Mouse (Mus musculus): ENCODE measurements around the gene Sufu. TPM values are rescaled to one million over a fixed set of nuclear protein-coding genes. Genes with fewer than 3 reads are reported as not detected.

Gene Sufu
- polyA plus RNA-seq, 1 experiment from 2014 or later = 21.4 TPM

DNA sequence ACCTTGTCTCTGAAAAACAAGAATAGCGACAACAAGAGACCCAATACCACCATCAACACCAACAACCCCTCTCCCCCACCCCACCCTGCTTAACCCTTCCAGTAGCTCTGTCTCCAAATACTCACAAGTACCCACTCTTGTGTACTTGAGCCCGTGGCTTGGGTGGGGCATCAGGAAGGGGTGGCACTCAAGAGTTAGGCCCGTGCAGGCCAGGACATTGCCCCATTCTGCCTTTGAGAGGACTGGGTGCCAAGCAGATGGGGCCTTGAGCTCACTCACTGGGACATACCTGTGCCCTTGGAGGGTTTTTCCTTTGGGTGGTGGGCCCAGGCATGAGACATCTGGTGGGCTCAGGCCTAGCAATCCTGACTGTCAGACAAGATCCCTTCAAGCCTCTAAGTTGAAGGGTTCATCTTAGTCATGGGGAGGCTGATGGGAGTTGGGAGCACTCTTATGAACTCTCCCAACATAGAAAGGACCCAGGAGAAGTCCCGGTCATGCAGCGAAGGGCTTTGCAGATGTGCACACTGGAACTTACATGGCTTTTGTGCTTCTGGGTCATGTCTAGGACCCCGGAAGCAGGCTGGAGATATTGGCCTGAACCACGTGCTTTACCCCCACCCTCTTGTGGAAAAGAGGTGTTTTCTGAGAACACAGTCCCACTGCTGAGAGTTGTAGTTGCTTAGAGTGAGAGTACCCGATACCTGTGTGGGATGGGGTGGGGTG, 109.1 kb downstream of the Sufu start:
- no peaks in the 10 kb centered on the region for H3K9me3 ChIP-seq
- peaks cover 61% of the 10 kb centered on the region for H3K4me1 ChIP-seq (replicated peaks)
- WGBS = 83% methylated on average over 8 of the region's 8 CpGs
- H3K9ac ChIP-seq = 0 out of 2 replicates have a peak overlapping the region, but pooled peaks have one; percentile 29
- no peaks in the 10 kb centered on the region for H3K27me3 ChIP-seq (replicated peaks)
- H3K27ac ChIP-seq = no peak overlapping the region
- no peaks in the 10 kb centered on the region for H3K36me3 ChIP-seq
- no peak for ATAC-seq
- peak overlapping the region; percentile 87 for H3K4me2 ChIP-seq (replicated peaks)
- no peak overlapping the region for H3K4me3 ChIP-seq (replicated peaks)

DNA sequence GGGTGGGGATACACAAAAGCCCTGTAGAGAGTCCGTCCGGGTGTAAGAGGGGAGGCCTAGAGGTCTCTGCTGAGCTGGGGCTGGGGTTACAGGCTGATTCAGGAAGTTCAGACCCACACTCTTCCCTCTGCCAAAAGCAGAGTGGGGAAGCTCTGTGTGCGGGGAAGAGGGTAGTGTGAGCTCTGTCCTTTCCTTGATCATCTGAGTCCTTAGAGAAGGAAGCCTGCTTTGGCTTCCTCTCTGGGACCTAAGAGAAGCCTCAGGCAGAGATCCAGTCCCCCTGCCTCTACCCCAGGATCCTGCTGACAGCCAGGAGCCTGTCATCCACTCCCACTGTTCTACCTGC, 109.6 kb downstream of the Sufu start:
- Histone ChIP-seq H3K36me3 (no peaks in the 10 kb centered on the region), H3K4me3 (replicated peaks) (no peak overlapping the region), H3K27ac (no peak overlapping the region), H3K27me3 (replicated peaks) (no peaks in the 10 kb centered on the region), H3K9ac (no peak overlapping the region), H3K4me1 (replicated peaks) (peaks cover 61% of the 10 kb centered on the region), H3K9me3 (no peaks in the 10 kb centered on the region), H3K4me2 (replicated peaks) (peak overlapping the region; percentile 87; the same call in 1 of the 2 replicates)
- no peak for ATAC-seq
- 53% methylated on average over 3 of the region's 3 CpGs for WGBS

DNA sequence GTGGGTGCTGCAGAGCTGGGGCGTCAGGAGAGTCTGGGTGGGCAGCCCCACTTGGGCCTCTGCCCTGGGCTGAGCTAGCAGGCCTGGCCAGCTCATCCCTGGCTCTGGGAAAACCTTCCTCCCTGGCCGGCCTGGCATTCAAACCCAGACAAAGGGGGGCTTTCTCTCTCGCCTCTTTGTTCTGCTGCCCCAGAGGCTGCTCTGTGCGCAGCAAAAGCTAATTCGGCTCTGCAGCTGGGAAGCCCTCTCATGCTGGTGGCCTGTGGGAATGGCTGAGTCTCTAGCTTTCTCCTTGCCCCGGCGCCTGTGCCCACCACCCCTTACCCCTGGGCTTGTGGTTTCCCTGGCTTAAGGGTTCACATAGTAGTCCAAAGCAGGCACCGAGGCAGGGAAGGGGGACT, 110.5 kb downstream of the Sufu start:
- H3K4me3 ChIP-seq (replicated peaks) = no peak overlapping the region
- 0 out of 2 replicates have a peak overlapping the region, but pooled peaks have one; percentile 1 for H3K27ac ChIP-seq
- no peak for ATAC-seq
- WGBS = 75% methylated on average over 8 of the region's 8 CpGs
- H3K9ac ChIP-seq = peak overlapping the region; percentile 26
- H3K4me1 ChIP-seq (replicated peaks) = peaks cover 61% of the 10 kb centered on the region
- peak overlapping the region; percentile 87; the same call in 1 of the 2 replicates for H3K4me2 ChIP-seq (replicated peaks)
- H3K27me3 ChIP-seq (replicated peaks) = no peaks in the 10 kb centered on the region
- no peaks in the 10 kb centered on the region for H3K9me3 ChIP-seq
- no peaks in the 10 kb centered on the region for H3K36me3 ChIP-seq

DNA sequence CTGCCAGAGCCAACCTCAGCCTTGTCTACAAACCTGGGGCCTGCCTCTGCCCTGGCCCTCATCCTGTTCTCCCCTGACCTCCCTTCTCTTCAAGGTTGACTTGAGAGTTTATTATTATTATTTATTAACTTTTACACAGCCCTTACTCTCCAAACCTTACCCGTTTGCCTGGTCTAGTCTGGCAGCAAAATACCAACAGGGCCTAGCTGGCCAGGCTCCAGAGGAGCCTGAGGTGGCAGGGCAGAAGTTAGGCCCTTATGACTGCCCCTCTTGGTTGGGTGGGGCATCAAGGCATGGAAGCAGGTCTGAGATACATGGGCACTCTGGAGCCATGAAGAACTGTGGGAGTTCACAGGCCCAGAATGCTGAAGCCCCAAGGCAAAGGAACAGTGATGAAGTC, 111.1 kb downstream of the Sufu start:
- WGBS = 45% methylated on average over 1 of the region's 1 CpGs
- Histone ChIP-seq H3K4me2 (replicated peaks) (peak overlapping the region; percentile 10; the same call in 1 of the 2 replicates), H3K4me3 (replicated peaks) (no peak overlapping the region), H3K27me3 (replicated peaks) (no peaks in the 10 kb centered on the region), H3K9ac (no peak overlapping the region), H3K27ac (0 out of 2 replicates have a peak overlapping the region, but pooled peaks have one; percentile 1), H3K4me1 (replicated peaks) (peaks cover 61% of the 10 kb centered on the region), H3K36me3 (peaks cover 6% of the 10 kb centered on the region), H3K9me3 (no peaks in the 10 kb centered on the region)
- no peak for ATAC-seq

DNA sequence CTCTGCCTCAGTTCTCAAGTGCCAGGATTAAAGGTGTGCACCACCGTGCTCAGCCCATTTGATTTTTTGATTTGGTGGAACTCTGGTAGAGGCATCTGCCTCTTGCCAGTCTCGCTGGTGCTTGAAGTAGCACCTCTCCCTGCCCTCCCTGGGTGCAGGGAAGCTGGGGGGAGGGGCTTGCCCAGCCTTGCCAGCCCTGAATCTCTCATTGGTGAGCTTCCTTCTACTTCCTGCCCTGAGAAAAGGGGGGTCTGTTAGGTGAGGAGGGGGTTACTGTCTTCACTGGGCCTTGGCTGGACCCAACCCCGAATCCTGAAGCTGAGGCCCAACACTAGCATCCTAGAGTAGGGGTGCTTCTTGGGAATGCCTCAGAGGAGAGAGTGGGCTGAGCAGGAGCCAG, 112.0 kb downstream of the Sufu start:
- no peak for ATAC-seq
- Histone ChIP-seq H3K4me2 (replicated peaks) (0 out of 2 replicates have a peak overlapping the region, but pooled peaks have one; percentile 4), H3K4me3 (replicated peaks) (no peak overlapping the region), H3K9ac (no peak overlapping the region), H3K27me3 (replicated peaks) (no peaks in the 10 kb centered on the region), H3K9me3 (no peaks in the 10 kb centered on the region), H3K36me3 (peaks cover 13% of the 10 kb centered on the region), H3K27ac (peak overlapping the region; percentile 42), H3K4me1 (replicated peaks) (peaks cover 61% of the 10 kb centered on the region)
- WGBS = 45% methylated on average over 3 of the region's 3 CpGs

DNA sequence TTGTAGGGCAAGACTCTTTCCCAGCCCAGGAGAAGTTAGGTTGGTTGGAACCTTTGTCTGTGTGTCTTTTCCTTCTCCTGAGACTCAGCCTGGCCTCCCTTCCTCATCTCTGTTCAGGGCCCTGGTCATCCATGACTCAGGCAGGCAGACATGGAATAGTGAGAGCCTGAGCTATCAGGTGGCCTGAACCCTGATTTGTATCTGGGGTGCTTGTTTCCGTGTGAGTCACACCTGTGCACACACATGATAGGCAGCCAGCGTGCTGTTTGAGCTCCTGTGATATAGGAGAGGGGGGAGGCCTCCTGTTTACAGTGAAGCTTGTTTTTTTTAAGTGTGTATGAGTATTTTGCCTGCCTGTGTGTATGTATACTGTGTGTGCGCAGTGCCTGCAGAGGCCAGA, 112.5 kb downstream of the Sufu start:
- ATAC-seq = peak; percentile 43
- Histone ChIP-seq H3K9ac (no peak overlapping the region), H3K36me3 (peaks cover 17% of the 10 kb centered on the region), H3K9me3 (no peaks in the 10 kb centered on the region), H3K4me3 (replicated peaks) (no peak overlapping the region), H3K4me1 (replicated peaks) (peaks cover 61% of the 10 kb centered on the region), H3K4me2 (replicated peaks) (0 out of 2 replicates have a peak overlapping the region, but pooled peaks have one; percentile 4), H3K27me3 (replicated peaks) (no peaks in the 10 kb centered on the region), H3K27ac (peak overlapping the region; percentile 42)
- 65% methylated on average over 3 of the region's 3 CpGs for whole genome bisulfite sequencing

DNA sequence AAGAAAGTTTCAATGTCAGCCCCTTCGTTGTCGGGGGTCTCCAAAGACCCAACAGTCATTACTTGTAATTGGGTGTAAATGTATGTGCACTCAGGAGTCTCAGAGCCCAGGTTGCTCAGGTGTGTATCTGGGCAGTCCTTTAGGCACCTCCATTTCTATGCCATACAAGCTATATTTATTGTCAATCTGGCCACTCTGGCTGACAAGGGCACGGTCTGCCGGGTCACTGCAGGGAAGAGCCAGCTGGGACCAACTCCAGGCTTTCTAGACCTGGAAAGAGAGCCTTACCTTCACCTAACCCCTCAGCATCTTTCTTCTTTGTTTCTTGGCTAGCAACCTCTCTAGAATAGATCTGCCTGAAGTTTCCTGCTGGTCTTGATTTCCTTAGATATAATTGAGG, 113.0 kb downstream of the Sufu start:
- Histone ChIP-seq H3K36me3 (peaks cover 22% of the 10 kb centered on the region), H3K9me3 (no peaks in the 10 kb centered on the region), H3K27ac (peak overlapping the region; percentile 42), H3K4me1 (replicated peaks) (peaks cover 56% of the 10 kb centered on the region), H3K4me3 (replicated peaks) (no peak overlapping the region), H3K9ac (no peak overlapping the region), H3K4me2 (replicated peaks) (no peak overlapping the region), H3K27me3 (replicated peaks) (no peaks in the 10 kb centered on the region)
- WGBS = 78% methylated on average over 4 of the region's 4 CpGs
- no peak for ATAC-seq

DNA sequence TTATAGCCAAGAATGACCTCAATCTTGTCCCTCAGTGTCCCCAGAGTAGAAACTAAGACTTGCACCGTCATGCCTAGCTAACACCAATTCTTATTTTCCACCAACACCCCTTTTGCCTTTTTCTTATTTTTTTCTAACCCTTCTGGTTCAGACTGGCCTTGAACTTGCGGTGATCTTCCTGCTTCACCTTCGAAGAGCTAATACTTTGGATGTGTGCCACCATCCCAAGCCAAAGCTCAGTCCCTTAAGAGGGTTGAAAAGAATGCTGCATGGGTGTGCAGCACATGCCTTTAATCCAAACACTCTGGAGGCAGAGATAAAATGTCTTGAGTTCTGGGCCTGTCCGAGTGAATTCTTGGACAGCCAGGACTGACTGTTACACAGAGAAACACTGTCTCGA, 113.7 kb downstream of the Sufu start:
- Histone ChIP-seq H3K27me3 (replicated peaks) (no peaks in the 10 kb centered on the region), H3K4me2 (replicated peaks) (no peak overlapping the region), H3K9ac (no peak overlapping the region), H3K36me3 (peaks cover 28% of the 10 kb centered on the region), H3K4me1 (replicated peaks) (peaks cover 49% of the 10 kb centered on the region), H3K9me3 (no peaks in the 10 kb centered on the region), H3K4me3 (replicated peaks) (no peak overlapping the region), H3K27ac (peak overlapping the region; percentile 23; the same call in 1 of the 2 replicates)
- WGBS = 58% methylated on average over 5 of the region's 5 CpGs
- no peak for ATAC-seq

DNA sequence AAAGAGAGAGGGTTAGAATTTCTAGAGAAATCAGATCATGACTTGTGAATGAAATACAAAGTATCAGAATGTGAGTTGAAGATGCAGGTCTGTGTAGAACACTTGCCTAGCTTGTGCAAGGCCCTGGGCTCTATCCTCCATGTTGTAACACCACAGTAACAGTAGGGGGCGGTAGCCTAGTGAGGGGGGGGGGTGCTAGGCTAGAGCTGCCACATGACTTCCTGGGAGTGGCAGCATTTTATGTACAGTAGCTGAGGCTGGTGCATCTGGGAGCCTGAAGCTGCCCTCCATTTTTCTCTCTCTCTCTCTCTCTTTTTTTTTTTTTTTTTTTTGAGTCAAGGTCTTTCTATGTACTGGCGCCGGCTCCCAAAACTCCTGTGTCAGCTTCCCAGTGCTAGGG, 114.1 kb downstream of the Sufu start:
- H3K27me3 ChIP-seq (replicated peaks) = no peaks in the 10 kb centered on the region
- WGBS = 56% methylated on average over 3 of the region's 3 CpGs
- peaks cover 46% of the 10 kb centered on the region for H3K4me1 ChIP-seq (replicated peaks)
- H3K9ac ChIP-seq = no peak overlapping the region
- peaks cover 30% of the 10 kb centered on the region for H3K36me3 ChIP-seq
- no peak overlapping the region for H3K4me3 ChIP-seq (replicated peaks)
- no peak overlapping the region for H3K4me2 ChIP-seq (replicated peaks)
- ATAC-seq = 0 out of 2 replicates have a peak, but pooled peaks have one; percentile 27
- no peaks in the 10 kb centered on the region for H3K9me3 ChIP-seq
- 0 out of 2 replicates have a peak overlapping the region, but pooled peaks have one; percentile 1 for H3K27ac ChIP-seq

DNA sequence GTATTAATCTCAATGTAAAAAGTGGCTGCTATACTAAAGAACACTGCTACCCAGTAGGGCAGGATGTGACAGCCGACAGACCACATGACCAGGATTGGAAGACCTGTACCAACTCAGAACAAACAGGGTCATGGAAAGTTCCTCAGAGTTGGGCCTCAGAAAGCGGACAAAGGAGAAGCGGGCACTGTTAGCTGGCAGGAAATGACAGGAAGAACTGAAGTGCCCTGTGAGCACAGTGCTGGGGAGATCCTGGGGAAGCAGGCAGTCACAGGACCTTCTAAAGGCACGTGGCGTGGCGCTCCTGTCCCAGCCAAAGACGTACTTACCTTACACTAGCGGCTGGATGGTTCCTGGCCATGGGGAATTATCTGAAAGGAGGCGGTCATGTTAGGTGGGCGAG, 114.6 kb downstream of the Sufu start:
- peaks cover 31% of the 10 kb centered on the region for H3K36me3 ChIP-seq
- no peak for ATAC-seq
- H3K27me3 ChIP-seq (replicated peaks) = no peaks in the 10 kb centered on the region
- H3K4me2 ChIP-seq (replicated peaks) = no peak overlapping the region
- H3K9me3 ChIP-seq = no peaks in the 10 kb centered on the region
- peak overlapping the region; percentile 1; the same call in 1 of the 2 replicates for H3K27ac ChIP-seq
- no peak overlapping the region for H3K4me3 ChIP-seq (replicated peaks)
- WGBS = 73% methylated on average over 10 of the region's 10 CpGs
- H3K4me1 ChIP-seq (replicated peaks) = peaks cover 42% of the 10 kb centered on the region
- H3K9ac ChIP-seq = no peak overlapping the region

DNA sequence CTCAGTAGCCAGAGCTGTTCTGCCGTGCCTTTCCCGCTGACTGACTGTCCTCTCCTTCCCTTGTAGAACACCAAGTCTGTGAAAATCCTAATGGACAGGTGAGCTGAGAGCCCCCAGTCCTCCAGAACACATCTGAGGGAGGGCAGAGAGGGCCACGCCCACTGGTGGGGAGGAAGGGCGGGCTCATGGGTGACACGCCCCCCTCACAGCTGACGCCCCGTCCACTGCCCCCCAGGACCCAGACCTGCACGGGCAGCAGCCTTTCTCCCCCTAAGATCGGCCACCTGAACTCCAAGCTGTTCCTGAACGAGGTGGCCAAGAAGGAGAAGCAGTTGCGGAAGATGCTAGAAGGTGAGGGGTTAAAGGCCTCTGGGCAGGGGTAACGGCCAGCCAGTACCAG, 117.7 kb downstream of the Sufu start:
- Histone ChIP-seq H3K27ac (no peak overlapping the region), H3K27me3 (replicated peaks) (no peaks in the 10 kb centered on the region), H3K4me2 (replicated peaks) (no peak overlapping the region), H3K9ac (no peak overlapping the region), H3K4me3 (replicated peaks) (no peak overlapping the region), H3K4me1 (replicated peaks) (peaks cover 38% of the 10 kb centered on the region), H3K36me3 (peaks cover 31% of the 10 kb centered on the region), H3K9me3 (no peaks in the 10 kb centered on the region)
- 85% methylated on average over 12 of the region's 12 CpGs for WGBS
- no peak for ATAC-seq

DNA sequence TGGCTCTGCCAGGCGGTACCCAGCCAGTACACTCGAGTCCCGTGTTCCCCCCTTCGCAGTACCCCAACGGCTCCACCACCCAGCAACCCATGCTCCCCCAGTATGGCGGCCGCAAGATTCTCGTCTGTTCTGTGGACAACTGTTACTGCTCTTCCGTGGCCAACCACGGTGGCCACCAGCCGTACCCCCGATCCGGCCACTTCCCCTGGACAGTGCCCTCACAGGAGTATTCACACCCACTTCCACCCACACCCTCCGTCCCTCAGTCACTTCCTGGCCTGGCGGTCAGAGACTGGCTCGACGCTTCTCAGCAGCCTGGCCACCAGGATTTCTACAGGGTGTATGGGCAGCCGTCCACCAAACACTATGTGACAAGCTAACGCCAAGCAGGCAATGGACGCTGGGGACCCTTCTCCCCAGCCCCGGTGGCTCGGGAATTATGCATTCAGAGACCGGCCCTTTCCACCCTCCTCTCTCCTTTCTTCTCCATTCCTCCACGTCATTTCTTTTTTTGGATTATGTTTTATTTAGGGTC, 118.7 kb downstream of the Sufu start:
- peaks cover 33% of the 10 kb centered on the region for H3K4me1 ChIP-seq (replicated peaks)
- H3K9ac ChIP-seq = no peak overlapping the region
- H3K27ac ChIP-seq = no peak overlapping the region
- WGBS = 94% methylated on average over 24 of the region's 24 CpGs
- H3K36me3 ChIP-seq = peaks cover 31% of the 10 kb centered on the region
- no peaks in the 10 kb centered on the region for H3K27me3 ChIP-seq (replicated peaks)
- no peak overlapping the region for H3K4me3 ChIP-seq (replicated peaks)
- no peak overlapping the region for H3K4me2 ChIP-seq (replicated peaks)
- H3K9me3 ChIP-seq = no peaks in the 10 kb centered on the region
- no peak for ATAC-seq

Data from intestine, embryonic 15.5 days (tissue).